Mouse (Mus musculus) frontal cortex, adult (tissue): ENCODE data around the gene Itga4.

Experiments used
- ATAC-seq: cut with Nextera tagmentation; 2 replicates; pipeline ENCODE4 v1.9.2; 2017; ENCODE audit warnings: mild to moderate bottlenecking, moderate library complexity, mixed read lengths; ENCODE audit not compliant: low TSS enrichment

Gene Itga4

DNA sequence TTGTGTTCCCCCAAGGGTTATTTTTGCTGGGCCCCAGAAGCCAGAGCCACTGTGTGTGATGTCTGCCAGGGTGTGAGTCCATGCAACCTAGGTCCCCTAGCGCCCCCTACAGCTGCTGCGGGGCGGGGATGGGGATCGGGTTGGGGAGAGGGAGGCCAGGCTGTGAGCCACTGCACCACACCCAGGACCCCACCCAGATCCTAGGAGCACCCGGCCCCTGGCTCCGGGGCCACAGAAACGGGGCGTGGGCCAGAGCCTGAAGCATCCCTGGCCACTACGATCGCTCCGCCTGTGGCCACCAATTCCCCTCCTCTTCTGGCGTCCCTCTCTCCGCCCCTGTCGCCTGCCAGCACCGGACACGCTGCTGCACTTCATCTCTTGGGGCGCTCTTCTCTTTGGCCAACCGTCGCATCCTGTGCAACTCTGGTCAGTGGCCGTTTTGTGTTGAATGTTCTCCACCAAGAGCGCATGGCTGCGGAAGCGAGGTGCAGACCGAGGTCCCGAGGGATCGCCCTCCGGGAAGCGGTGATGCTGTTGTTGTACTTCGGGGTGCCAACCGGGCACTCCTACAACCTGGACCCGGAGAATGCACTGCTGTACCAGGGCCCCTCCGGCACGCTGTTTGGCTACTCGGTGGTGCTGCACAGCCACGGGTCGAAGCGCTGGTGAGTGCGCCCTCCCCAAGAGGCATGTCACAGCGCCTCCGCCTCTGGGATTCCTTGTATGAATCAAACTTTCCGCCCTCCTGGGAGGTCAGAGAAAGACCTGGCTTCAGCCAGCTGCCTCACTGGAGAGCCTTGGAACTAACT lies at the start of gene Itga4:
Gene Itga4, plus strand, starts transcription at position 235 of the 809 bp plus-strand sequence.
- peak; percentile 92 for ATAC-seq

DNA sequence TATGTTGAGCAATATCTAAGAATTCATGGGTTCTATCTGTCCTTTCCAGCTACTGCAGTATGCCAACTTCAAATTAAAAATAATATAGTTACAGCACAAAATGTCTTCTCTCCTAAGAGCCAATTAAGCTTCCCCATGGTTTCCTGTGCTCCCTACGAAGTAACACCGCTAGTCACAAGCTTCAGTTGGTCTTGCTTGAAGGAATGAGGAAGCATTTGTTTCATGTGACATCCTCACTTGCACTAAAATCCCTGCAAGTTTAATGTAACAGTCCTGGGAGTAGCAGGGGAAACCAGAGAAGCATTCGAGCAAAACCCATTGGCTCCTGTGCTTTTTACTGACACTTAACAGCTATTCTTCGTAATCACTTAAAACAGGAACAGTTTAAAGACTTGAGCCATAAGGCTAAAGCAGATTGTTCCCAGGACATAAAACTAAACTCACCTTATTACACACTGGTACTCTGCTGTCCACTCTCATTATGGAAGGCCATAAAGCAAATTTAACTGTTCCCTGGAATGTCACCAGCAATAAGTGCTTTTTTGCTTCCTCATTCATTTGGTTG lies 49.0 kb upstream of the Itga4 start:
- ATAC-seq, result no peak

DNA sequence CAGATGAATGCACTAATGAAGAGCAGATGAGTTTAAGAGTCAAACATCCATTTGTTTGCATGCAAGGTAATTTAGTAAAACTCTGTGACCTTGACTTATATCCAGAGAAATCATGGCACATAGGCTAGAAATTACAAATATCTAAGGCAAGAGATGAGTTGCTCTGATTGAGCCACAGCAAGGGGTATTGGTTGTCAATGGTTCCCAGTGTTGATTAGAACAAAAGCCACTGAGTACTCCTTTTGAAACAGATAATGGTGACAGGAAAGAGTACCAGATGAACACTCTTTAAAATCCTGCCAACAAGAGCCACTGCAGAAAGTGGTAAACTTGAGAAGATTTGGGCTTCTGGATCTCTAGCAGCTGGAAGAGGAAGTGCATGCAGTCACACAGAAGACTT lies 40.2 kb upstream of the Itga4 start:
- ATAC-seq, result no peak

DNA sequence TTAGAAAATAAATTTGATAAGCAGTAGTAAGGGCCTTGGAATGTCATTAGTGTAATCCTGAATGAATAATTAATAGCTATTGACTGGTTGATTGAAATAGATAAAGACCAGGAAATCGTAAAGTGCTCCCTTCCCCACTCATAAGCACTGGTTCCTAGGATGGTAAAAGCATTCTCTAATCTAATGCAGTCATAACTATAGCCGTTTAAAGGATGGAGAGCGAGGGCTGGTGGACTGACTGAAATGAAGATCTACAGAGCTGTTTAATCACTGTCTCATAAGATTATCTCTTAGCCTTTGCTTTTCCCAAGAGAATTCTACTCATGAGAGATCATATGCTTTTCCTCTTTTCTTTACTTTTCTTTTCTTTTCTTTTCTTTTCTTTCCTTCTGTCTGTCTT lies 39.7 kb upstream of the Itga4 start:
- ATAC-seq, result no peak

DNA sequence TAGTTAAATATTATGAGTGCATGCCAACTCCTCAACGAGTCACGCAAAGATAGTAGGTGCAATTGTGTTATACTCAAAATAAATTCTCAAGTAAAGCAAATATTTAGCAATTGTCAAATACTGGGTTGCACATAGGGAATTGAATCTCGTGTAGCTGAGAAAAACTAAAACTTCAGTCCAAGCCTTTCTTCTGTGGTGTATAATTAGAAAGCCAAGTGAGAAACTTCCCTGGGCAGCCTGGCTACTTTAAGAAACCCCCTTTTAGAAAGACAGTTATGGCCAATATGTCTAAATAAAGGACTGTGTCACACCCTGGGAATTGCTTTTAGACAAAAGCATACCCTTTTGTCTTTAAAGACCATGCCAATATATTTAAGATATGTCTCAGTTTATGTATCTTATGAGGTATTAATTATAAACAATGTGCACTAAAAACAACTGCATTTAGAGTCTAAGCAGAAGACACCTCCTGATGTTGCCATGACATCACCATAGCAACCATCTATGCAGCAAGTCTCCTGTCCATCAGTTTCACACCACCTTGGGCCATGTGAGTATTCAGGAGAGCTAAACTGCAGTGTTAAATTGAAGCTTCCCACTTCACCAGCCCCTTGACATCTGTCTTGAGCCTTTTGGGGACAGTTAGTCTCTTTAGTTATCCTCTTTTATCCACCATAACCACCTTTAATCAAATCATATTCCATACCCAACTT lies 30.4 kb upstream of the Itga4 start:
- ATAC-seq, result peak; percentile 76

DNA sequence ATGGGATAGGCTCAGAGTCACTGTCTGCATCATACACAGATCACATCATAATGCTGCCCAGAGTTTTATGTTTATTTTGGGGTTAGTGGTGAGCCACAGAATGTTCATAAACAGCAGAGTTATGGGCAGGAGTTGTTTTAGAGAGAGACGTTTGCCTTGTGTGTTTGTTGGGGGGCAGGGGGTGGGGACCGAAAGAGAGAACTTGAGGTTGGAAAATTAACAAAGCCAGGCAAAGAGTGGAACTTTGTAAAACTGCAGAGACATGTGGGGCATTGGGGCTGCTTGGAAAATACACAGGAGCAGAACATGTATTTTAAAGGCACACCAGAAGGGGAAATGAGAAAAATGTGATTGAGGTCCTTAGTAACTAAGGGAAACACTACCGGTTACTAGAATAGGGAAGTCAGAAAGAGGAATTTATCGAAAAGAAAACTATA lies 27.4 kb upstream of the Itga4 start:
- ATAC-seq, result no peak

DNA sequence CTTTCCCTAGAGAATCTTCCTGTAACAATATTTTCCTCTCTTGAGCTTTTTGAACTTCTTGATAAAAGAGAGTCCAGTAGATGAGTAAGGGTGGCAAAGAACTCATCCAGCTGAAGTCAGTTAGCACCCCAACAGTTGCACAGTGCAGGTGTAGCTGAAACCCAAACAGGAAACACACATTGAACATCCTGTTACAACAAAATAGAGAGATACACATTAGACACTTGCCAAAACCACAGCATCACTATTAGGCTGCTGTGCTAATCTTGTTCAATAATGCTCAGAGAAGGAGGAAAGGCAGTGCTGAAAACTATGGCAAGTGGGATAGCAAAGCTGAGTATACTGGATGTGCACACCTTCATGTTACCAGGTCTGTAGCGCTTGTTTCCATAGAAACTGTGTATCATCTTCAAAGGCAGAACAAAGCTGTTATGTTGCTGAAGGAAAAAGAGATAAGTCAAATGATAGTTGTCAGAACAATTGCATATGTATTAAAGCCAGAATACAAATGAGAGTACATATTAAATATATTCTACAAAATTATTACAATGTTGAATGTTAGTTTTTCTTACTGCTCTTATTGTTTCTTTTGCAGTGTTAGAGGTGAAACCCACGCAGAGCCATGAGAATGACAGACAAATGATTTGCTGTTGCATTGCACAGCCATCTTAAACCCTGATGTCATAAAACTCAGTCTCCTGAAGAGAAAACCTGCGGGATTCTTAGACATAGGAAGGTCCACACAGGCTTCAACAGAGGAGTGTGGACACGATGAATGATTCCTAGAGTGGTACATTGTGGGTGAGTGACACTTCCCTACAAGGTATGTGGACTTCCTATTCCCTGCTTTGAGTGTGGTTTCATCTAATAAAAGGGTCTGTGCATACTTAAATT lies 23.9 kb upstream of the Itga4 start:
- ATAC-seq, result no peak

DNA sequence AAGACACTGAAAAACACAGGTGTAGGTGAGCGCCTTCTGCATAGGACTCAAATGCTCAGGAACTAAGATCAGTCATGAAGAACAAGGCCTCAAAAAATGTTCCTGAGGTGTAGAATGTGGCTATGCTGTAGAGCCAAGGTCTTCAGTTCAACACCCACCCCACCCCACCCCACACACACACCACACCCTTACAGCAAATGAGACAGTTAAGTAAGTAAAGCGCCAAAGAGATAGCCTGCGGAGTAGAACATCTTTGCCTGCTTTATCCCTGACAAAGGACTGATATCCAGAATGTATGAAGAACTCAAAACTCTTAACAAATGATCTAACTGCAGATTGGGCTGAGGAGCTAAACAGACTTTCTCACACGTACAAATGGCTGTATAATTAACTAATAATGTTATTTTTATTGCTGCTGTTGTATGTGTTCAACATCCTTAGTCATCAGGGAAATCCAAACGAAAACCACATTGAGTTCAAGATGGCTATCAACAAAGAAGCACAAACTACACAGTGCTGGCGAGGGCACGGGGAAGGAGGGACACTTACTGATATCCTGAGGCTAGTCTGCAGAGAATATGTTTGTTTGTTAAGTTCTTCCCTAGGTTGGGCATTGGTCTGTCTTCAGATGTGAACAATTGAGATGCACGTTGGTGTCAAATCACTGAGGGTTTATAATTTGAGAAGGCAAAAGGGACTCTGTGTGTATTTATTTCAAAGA lies 19.3 kb upstream of the Itga4 start:
- ATAC-seq, result no peak

DNA sequence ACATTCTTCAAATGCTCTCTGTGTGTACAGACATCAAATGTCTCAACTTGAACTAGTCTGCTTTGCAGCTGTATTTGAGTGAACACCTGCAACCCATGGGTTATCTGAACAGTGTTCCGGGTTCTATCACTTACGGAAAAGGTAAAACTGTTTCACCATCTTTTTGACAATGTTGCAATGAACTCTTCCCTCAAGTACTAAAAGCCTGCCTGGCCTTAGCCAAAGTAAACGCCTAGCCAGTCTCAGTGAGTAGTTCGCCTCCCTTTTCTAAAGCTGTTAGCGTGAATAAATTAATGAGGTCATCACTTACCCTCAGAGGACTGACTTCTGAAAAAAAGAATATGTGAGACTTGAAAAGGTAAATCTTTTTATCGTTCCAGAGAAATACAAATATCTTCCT lies 18.0 kb upstream of the Itga4 start:
- ATAC-seq, result no peak

DNA sequence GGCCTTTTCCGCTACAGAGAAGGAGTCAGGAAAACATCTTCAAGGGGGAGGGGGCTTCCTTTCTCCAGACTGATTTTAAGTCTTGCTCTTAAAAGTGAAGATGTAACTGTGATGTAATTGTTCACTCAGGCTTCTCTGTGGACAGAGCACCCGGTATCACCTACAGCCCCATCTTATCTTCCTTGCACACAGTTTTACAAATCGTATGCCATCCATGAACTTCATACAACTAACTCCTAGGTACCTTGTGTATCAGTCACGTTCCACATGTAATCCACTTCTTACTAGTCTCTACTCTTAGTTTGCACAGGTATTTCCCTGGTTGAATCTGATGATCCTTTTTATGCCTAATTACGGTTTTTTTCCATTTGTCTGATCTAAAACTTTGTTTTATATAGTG lies 10.9 kb upstream of the Itga4 start:
- ATAC-seq, result no peak

DNA sequence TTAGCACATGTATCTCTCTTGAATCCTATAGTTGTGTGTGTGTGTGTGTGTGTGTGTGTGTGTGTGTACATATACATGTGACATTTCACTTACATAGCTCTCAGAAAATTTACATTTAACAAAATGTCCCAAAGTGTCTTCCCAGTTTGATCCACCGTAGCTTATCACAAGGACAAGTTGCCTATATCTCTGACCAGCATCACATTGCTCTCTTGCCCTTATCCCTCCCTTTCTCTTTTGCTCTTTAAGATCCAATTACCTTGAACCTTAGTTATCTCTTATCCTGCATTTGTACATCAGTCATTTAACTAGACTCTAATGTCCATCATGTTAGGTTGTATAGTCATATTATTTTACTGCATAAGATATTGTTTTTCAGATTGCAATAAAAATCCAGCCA lies 10.5 kb upstream of the Itga4 start:
- ATAC-seq, result no peak

DNA sequence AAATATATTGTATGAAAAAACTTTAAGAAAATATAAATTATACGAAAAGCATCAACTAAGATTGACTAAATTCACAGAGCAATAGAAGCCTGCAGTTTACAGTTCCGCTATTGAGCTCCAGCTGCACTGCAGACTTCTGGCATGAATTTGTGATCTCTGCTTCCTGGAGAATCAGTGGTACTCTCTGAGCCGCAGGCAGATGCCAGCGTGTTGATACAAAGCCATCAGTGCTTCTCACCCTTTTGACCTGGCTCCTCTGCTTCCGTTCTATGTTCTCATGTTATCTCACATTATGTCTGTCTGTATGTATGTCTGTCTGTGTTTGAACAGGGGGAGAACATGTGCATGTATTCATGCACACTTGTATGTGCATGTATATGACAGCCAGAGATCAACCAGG lies 6.9 kb upstream of the Itga4 start:
- ATAC-seq, result no peak

DNA sequence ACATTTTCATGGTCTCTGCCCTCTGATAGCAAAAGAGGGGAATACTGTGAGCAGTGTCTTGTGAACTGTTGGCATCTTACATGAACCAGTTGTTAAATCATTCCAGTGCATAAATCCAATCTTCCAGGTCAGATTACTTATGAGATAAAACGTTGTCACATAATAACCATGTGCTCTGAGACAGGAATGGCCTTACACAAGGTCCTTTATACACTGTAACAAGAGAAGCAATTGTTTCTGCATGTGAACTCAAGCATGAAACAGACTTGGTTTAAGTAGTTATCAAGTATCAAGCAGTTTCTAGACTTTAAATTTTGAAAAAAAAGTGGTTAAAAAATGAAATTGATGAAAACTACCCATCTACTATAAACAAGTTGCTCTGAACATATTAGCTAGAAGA lies 4.7 kb upstream of the Itga4 start:
- ATAC-seq, result no peak

DNA sequence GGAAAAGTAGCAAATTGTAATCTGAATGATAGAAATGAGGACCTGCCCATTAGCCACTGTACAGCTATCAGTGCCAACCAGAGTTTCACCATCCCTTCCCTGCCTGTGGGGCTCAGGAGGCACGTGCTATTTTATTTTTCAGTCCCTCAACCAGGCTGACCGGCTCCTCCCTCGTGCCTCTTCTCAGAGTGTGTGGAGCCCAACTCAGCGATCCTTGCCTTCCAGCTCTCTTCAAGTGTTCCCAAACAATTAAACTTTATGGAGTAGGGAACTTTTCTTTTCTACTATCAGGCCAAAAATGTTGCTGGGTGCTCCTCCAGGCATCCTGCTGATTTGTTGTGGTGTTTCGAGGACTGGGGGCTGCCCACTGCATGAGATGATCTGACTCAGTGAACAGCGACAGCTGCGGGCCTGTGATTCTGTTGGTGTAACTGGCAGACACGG lies 1.4 kb upstream of the Itga4 start:
- ATAC-seq, result no peak

DNA sequence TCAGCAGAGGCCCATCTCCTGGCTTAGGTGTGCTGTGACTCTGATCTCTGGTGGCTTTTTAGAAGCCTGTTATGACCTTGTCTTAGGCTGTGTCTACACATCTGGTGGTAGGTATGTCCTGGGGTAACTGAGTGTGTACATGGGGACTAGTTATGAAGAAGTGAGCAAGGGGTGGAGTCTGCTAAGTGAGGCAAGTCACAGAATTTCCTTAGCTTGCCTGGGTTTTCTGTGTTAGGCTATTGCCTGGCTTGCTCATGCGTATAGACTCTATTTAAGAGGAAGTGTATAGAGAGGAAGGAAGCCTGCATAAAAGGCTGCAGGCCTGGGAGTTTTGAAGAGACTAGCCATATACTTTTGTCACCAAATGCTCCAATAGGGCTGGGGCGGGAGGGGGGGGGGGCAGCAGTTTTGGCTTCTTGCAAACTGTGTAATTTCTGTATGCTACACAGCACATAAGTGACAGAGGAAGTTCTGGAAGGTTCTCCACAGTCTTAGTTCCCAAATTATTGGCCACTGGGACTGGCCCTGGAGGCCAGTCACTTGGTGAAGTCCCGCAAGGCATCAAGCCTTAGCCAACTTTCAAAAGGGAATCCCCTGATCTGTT lies 536 bp upstream of the Itga4 start:
- 0 out of 2 replicates have a peak, but pooled peaks have one; percentile 2 for ATAC-seq

DNA sequence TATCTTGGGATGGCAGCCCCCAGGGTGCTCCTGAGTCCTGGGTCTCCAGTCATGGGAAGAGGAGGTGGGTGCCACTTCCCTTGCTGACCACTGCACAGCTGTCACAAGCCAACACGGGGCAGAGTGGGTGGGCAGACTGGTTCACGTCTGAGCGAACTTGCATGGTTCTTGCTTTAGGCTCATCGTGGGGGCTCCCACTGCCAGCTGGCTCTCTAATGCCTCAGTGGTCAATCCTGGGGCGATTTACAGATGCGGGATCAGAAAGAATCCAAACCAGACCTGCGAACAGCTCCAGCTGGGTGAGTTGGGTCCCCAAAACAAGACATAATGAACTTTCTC lies 744 bp downstream of the Itga4 start:
- ATAC-seq, result no peak; the same call in 1 of the 2 replicates

DNA sequence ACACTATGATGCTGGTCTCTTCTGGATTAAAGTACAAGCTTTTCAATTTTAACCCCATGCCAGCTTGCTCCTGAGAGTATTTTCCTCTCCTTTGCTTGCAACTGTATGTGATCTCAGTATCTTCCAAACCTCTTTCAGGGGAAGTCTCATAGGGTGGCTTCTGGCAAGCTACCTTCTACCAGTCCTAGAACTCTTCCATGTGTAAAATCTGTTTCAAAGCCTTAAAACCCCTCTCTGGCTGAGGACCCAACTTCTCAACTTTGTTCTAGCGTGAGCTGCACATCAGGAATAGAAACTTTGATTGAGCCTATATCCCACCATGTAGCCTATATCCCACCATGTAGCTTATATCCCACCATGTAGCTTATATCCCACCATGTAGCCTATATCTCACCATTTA lies 1.1 kb downstream of the Itga4 start:
- ATAC-seq, result no peak

DNA sequence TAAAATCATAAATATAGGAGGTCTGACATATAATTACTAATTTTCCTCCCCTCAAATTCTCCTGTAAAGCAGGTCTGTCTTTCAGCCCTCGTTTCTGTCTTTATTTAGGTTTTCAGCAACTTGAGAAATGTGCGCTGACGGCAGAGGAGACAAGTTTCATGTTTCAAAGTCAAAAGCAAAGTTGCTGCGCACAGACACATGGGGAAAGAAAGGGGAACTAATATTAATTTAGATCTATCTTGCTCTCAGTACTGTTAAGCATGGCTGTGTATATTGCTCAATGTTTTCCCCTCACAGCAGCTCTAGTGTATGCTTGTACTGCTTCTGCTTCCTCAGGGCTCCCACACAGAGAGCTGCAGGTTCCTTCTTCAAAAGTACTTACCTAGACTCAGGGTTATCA lies 1.7 kb downstream of the Itga4 start:
- ATAC-seq, result no peak

DNA sequence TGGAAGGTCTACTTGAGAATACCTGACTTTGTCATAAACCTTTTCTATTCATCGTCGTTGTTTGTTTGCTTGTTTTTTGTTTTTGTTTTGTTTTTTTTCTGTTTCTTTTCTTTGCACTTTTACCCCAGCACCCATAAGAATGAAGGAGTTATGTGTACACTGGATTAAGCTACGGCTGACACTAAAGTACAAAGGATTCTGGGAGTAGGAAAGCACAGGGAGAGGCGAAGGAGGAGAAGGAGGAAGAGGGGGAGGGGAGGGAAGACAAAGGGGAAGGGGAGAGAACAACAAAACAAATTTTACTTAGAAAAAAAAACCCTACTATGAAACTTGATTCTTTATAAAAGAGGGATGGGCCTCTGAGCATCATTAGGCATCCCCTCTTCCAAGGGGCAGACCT lies 2.2 kb downstream of the Itga4 start:
- ATAC-seq, result no peak

DNA sequence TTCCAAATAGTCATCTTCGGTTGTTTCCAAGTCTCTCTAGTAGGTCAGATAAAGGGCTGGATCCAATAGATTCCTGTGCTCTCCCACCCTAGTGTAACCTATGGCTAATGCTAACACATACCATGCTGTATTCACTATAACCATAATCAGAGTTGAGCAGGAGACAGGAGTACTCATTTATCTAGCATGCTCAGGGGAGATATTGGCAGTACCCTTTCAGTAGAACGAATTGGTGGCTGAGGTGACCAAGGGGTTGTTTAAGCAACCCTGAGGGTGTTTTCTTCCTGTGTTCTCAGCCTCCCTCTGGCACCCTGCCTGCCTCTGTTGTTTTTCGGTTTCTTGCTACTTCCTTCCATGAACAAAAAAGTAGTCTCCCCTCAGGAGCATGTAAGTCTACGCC lies 4.1 kb downstream of the Itga4 start:
- no peak for ATAC-seq

DNA sequence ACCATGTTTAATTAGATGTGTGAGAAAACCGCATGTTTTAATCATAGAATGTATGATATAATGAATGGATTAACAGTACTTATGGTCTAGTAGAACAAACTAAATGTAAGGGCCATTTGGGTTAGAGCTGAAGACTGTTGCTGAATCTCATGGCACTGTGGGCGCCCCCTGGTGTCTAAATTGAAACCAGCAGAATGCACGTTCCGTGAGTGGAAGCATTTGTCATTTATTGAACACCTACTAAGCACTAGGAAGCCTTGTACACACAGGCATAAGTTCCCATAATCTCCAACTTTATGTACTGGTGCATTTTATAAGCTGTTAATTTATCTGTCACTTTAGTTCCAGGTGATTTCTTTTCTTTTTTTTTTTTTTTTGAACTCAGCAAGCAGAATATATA lies 10.4 kb downstream of the Itga4 start:
- peak; percentile 82 for ATAC-seq
